Mouse (Mus musculus) midbrain, embryonic 11.5 days (tissue): ENCODE data around the gene Mphosph9. TPM values are rescaled to one million over a fixed set of nuclear protein-coding genes. Genes with fewer than 3 reads are reported as not detected.
"Not testable (repeated sequence)": the region's sequence is repeated elsewhere in the genome, so short reads cannot be mapped to it uniquely, and the experiment has no call there.

ENCODE experiments used
- ATAC-seq: fragments of 200-750 bp; cut with Nextera tagmentation; 2 replicates; pipeline ENCODE4 v1.8.0; 2017; ENCODE audit warnings: moderate TSS enrichment, moderate library complexity; ENCODE audit not compliant: low FRiP score
- DNase-seq: peaks from one replicate; pipeline ENCODE4 v3.0.0; 2015; ENCODE audit warnings: low spot score; ENCODE audit errors: missing footprints
- H3K27ac ChIP-seq: fragments of 300-500 bp; sonication (generic); 2 replicates; pipeline ENCODE4 v1.5.1; 2014; ENCODE audit warnings: low read depth, low read length
- H3K27me3 ChIP-seq: fragments of 300-500 bp; sonication (generic); 2 replicates; pipeline ENCODE4 v1.6.1; 2014; ENCODE audit warnings: mild to moderate bottlenecking, low read length, moderate library complexity, mixed read lengths; ENCODE audit not compliant: control insufficient read depth, insufficient read depth
- H3K36me3 ChIP-seq: fragments of 300-500 bp; sonication (generic); 2 replicates; pipeline ENCODE4 v1.6.1; 2014; ENCODE audit warnings: mild to moderate bottlenecking, low read length, moderate library complexity, mixed read lengths; ENCODE audit not compliant: control insufficient read depth, insufficient read depth
- H3K4me1 ChIP-seq: fragments of 300-500 bp; sonication (generic); 2 replicates; pipeline ENCODE4 v1.6.1; 2014; ENCODE audit warnings: low read length; ENCODE audit not compliant: control insufficient read depth, insufficient read depth
- H3K4me2 ChIP-seq: fragments of 300-500 bp; sonication (generic); 2 replicates; pipeline ENCODE4 v1.6.1; 2014; ENCODE audit warnings: mild to moderate bottlenecking, moderate library complexity
- H3K4me3 ChIP-seq: fragments of 300-500 bp; sonication (generic); 2 replicates; pipeline ENCODE4 v1.5.1; 2014; ENCODE audit warnings: low read depth, low read length
- H3K9ac ChIP-seq: fragments of 300-500 bp; sonication (generic); 2 replicates; pipeline ENCODE4 v1.6.1; 2014; ENCODE audit warnings: low read length
- H3K9me3 ChIP-seq: fragments of 300-500 bp; sonication (generic); 2 replicates; pipeline ENCODE4 v1.6.1; 2016; ENCODE audit warnings: low read length; ENCODE audit not compliant: control insufficient read depth
- WGBS: fragments of 180-500 bp; shearing (Covaris S2); extraction: QIAGEN DNeasy Blood & Tissue Kit; methylation state at CpG from one replicate; pipeline ENCODE4 v1.1.7; 2014; 5-methylcytosine and 5-hydroxymethylcytosine counted together
- polyA plus RNA-seq: library from polyadenylated mRNA; unstranded; fragments of >200 nt; fragmentation: Nextera tagmentation; extraction: Ambion mirVana; gene quantifications from 2 replicates; pipeline ENCODE4 v1.2.1, GENCODE M21; 2014

Mphosph9 gene
- polyA plus RNA-seq, 1 experiment from 2014 or later, result 12.3 TPM

GRCm38 (mm10) chr5:124350350-124350749 lies 22.6 kb upstream of the Mphosph9 start:
- Histone ChIP-seq H3K4me2 (peak overlapping the region; percentile 95), H3K4me3 (peak overlapping the region; percentile 99), H3K36me3 (peaks cover 25% of the 10 kb centered on the region), H3K9me3 (no peaks in the 10 kb centered on the region), H3K27me3 (no peaks in the 10 kb centered on the region), H3K27ac (peak overlapping the region; percentile 99), H3K4me1 (peaks cover 26% of the 10 kb centered on the region), H3K9ac (peak overlapping the region; percentile 99)
- ATAC-seq (no peak), DNase-seq (no peak)
- WGBS, result 80% methylated on average over 2 of the region's 2 CpGs

- no peak for ATAC-seq
- Histone ChIP-seq H3K9ac (no peak overlapping the region), H3K9me3 (no peaks in the 10 kb centered on the region), H3K4me2 (no peak overlapping the region), H3K27me3 (no peaks in the 10 kb centered on the region), H3K4me3 (no peak overlapping the region), H3K36me3 (peaks cover 32% of the 10 kb centered on the region), H3K4me1 (peaks cover 26% of the 10 kb centered on the region), H3K27ac (no peak overlapping the region)
- 93% methylated on average over 17 of the region's 17 CpGs for WGBS
- DNase-seq, result no peak
Measured at GRCm38 (mm10) chr5:124349196-124349595, 21.4 kb upstream of the Mphosph9 start.

- DNase-seq (no peak), ATAC-seq (no peak)
- H3K4me3 ChIP-seq, result no peak overlapping the region
- H3K9me3 ChIP-seq, result no peaks in the 10 kb centered on the region
- no peak overlapping the region for H3K4me2 ChIP-seq
- peaks cover 14% of the 10 kb centered on the region for H3K36me3 ChIP-seq
- no peak overlapping the region for H3K9ac ChIP-seq
- H3K27ac ChIP-seq, result no peak overlapping the region; the same call in 1 of the 2 replicates
- WGBS, result 91% methylated on average over 8 of the region's 8 CpGs
- H3K27me3 ChIP-seq, result no peaks in the 10 kb centered on the region
- no peaks in the 10 kb centered on the region for H3K4me1 ChIP-seq
Measured at GRCm38 (mm10) chr5:124342897-124343296, 15.1 kb upstream of the Mphosph9 start.

GRCm38 (mm10) chr5:124341753-124342339 lies 14.1 kb upstream of the Mphosph9 start:
- not testable (repeated sequence) for H3K9me3 ChIP-seq, H3K4me1 ChIP-seq, H3K27me3 ChIP-seq, H3K4me2 ChIP-seq, H3K9ac ChIP-seq, H3K27ac ChIP-seq, H3K4me3 ChIP-seq, DNase-seq
- 0 out of 2 replicates have a peak, but pooled peaks have one; percentile 48 for ATAC-seq
- 71% methylated on average over 6 of the region's 6 CpGs for WGBS
- peaks cover 14% of the 10 kb centered on the region for H3K36me3 ChIP-seq

- 91% methylated on average over 8 of the region's 8 CpGs for WGBS
- Histone ChIP-seq H3K27ac (no peak overlapping the region), H3K27me3 (no peaks in the 10 kb centered on the region), H3K9me3 (no peaks in the 10 kb centered on the region), H3K4me2 (no peak overlapping the region), H3K36me3 (no peaks in the 10 kb centered on the region), H3K9ac (no peak overlapping the region), H3K4me1 (peaks cover 4% of the 10 kb centered on the region; the same call in 1 of the 2 replicates), H3K4me3 (no peak overlapping the region)
- no peak for DNase-seq
- no peak for ATAC-seq
Measured at GRCm38 (mm10) chr5:124338791-124339190, 11.0 kb upstream of the Mphosph9 start.

- no peaks in the 10 kb centered on the region for H3K9me3 ChIP-seq
- H3K27me3 ChIP-seq, result no peaks in the 10 kb centered on the region
- no peak overlapping the region for H3K9ac ChIP-seq
- H3K27ac ChIP-seq, result no peak overlapping the region
- DNase-seq, result no peak
- no peaks in the 10 kb centered on the region for H3K36me3 ChIP-seq
- H3K4me2 ChIP-seq, result no peak overlapping the region
- no peak overlapping the region for H3K4me3 ChIP-seq
- peaks cover 6% of the 10 kb centered on the region; the same call in 1 of the 2 replicates for H3K4me1 ChIP-seq
- ATAC-seq, result no peak
- WGBS, result 80% methylated on average over 9 of the region's 9 CpGs
Measured at GRCm38 (mm10) chr5:124337909-124338308, 10.1 kb upstream of the Mphosph9 start.

GRCm38 (mm10) chr5:124337103-124337502 lies 9.3 kb upstream of the Mphosph9 start:
- DNase-seq, result no peak
- no peaks in the 10 kb centered on the region for H3K36me3 ChIP-seq
- WGBS, result 92% methylated on average over 9 of the region's 9 CpGs
- H3K4me3 ChIP-seq, result no peak overlapping the region
- no peaks in the 10 kb centered on the region for H3K27me3 ChIP-seq
- no peak overlapping the region for H3K4me2 ChIP-seq
- H3K9me3 ChIP-seq, result no peaks in the 10 kb centered on the region
- H3K4me1 ChIP-seq, result peaks cover 6% of the 10 kb centered on the region; the same call in 1 of the 2 replicates
- H3K27ac ChIP-seq, result no peak overlapping the region
- no peak overlapping the region for H3K9ac ChIP-seq
- no peak for ATAC-seq

- ATAC-seq (peak; percentile 83), DNase-seq (no peak)
- Histone ChIP-seq H3K36me3 (no peaks in the 10 kb centered on the region), H3K9me3 (no peaks in the 10 kb centered on the region), H3K4me1 (peaks cover 6% of the 10 kb centered on the region; the same call in 1 of the 2 replicates), H3K27me3 (no peaks in the 10 kb centered on the region), H3K4me2 (no peak overlapping the region), H3K27ac (peak overlapping the region; percentile 75), H3K4me3 (no peak overlapping the region), H3K9ac (peak overlapping the region; percentile 33; the same call in 1 of the 2 replicates)
- WGBS, result 54% methylated on average over 6 of the region's 6 CpGs
Measured at GRCm38 (mm10) chr5:124334392-124334791, 6.6 kb upstream of the Mphosph9 start.

GRCm38 (mm10) chr5:124330086-124330485 lies 2.3 kb upstream of the Mphosph9 start:
- Histone ChIP-seq H3K9me3 (no peaks in the 10 kb centered on the region), H3K27me3 (no peaks in the 10 kb centered on the region), H3K9ac (no peak overlapping the region), H3K4me3 (no peak overlapping the region), H3K27ac (no peak overlapping the region), H3K4me2 (no peak overlapping the region), H3K36me3 (no peaks in the 10 kb centered on the region), H3K4me1 (peaks cover 20% of the 10 kb centered on the region)
- ATAC-seq, result no peak
- DNase-seq, result no peak
- 91% methylated on average over 6 of the region's 6 CpGs for whole genome bisulfite sequencing
